Mouse (Mus musculus) heart, embryonic 10.5 days (tissue): ENCODE data around the gene Cpm. TPM values are rescaled to one million over a fixed set of nuclear protein-coding genes. Genes with fewer than 3 reads are reported as not detected.
"Not testable (repeated sequence)": the region's sequence is repeated elsewhere in the genome, so short reads cannot be mapped to it uniquely, and the experiment has no call there.

Experiments used
- DNase-seq: peaks from one replicate; pipeline ENCODE4 v3.0.0-alpha.2; 2017; ENCODE audit warnings: low spot score
- H3K27ac ChIP-seq: fragments of 300-500 bp; sonication (generic); 2 replicates; pipeline ENCODE4 v1.5.1; 2016; ENCODE audit warnings: mild to moderate bottlenecking
- H3K27me3 ChIP-seq: fragments of 300-500 bp; sonication (generic); 2 replicates; pipeline ENCODE4 v1.6.1; 2016; ENCODE audit warnings: mild to moderate bottlenecking; ENCODE audit not compliant: poor library complexity, insufficient read depth, severe bottlenecking
- H3K36me3 ChIP-seq: fragments of 300-500 bp; sonication (generic); 2 replicates; pipeline ENCODE4 v1.6.1; 2016; ENCODE audit warnings: mild to moderate bottlenecking, moderate library complexity
- H3K4me1 ChIP-seq: fragments of 300-500 bp; sonication (generic); 2 replicates; pipeline ENCODE4 v1.6.1; 2016; ENCODE audit warnings: mild to moderate bottlenecking
- H3K4me3 ChIP-seq: fragments of 300-500 bp; sonication (generic); 2 replicates; pipeline ENCODE4 v1.5.1; 2016; ENCODE audit warnings: mild to moderate bottlenecking, moderate library complexity
- H3K9me3 ChIP-seq: fragments of 300-500 bp; sonication (generic); 2 replicates; pipeline ENCODE4 v1.6.1; 2016; ENCODE audit warnings: mild to moderate bottlenecking, moderate library complexity
- WGBS: fragments of 180-500 bp; shearing (Covaris S2); methylation state at CpG from one replicate; pipeline ENCODE4 v1.1.7; 2016; 5-methylcytosine and 5-hydroxymethylcytosine counted together
- polyA plus RNA-seq: library from polyadenylated mRNA; unstranded; fragments of >200 nt; fragmentation: Nextera tagmentation; extraction: Ambion mirVana; gene quantifications from 2 replicates; pipeline ENCODE4 v1.2.1, GENCODE M21; 2016

The Cpm gene
- polyA plus RNA-seq, 1 experiment from 2014 or later, result 28.3 TPM

- WGBS, result 76% methylated on average over 5 of the region's 5 CpGs
- Histone ChIP-seq H3K27ac (no peak overlapping the region), H3K4me1 (no peaks in the 10 kb centered on the region), H3K4me3 (no peak overlapping the region), H3K36me3 (no peaks in the 10 kb centered on the region), H3K9me3 (no peaks in the 10 kb centered on the region), H3K27me3 (no peaks in the 10 kb centered on the region)
- DNase-seq, result no peak
Observed at GRCm38 (mm10) chr10:117596771-117597324, 32.5 kb upstream of the Cpm start.

- not testable (repeated sequence) for H3K4me3 ChIP-seq, DNase-seq, H3K4me1 ChIP-seq, H3K9me3 ChIP-seq, H3K27ac ChIP-seq, H3K36me3 ChIP-seq, H3K27me3 ChIP-seq
- 87% methylated on average over 16 of the region's 16 CpGs for WGBS
Observed at GRCm38 (mm10) chr10:117597371-117598265, 31.7 kb upstream of the Cpm start.

GRCm38 (mm10) chr10:117598266-117598950, 30.9 kb upstream of the Cpm start:
- H3K36me3 ChIP-seq, result no peaks in the 10 kb centered on the region
- WGBS, result 84% methylated on average over 10 of the region's 10 CpGs

GRCm38 (mm10) chr10:117598951-117599572, 30.2 kb upstream of the Cpm start:
- H3K27me3 ChIP-seq, H3K9me3 ChIP-seq, H3K36me3 ChIP-seq, H3K27ac ChIP-seq, H3K4me3 ChIP-seq, H3K4me1 ChIP-seq, DNase-seq: not testable (repeated sequence)
- WGBS, result 83% methylated on average over 8 of the region's 8 CpGs

More at GRCm38 (mm10) chr10:117598266-117598950, 30.9 kb upstream of the Cpm start:
- Histone ChIP-seq H3K27ac (no peak overlapping the region), H3K9me3 (no peaks in the 10 kb centered on the region), H3K4me3 (no peak overlapping the region), H3K27me3 (no peaks in the 10 kb centered on the region), H3K4me1 (no peaks in the 10 kb centered on the region)
- no peak for DNase-seq

GRCm38 (mm10) chr10:117601146-117602035, 27.9 kb upstream of the Cpm start:
- Histone ChIP-seq H3K27me3 (no peaks in the 10 kb centered on the region), H3K9me3 (no peaks in the 10 kb centered on the region), H3K27ac (no peak overlapping the region), H3K4me1 (peaks cover 4% of the 10 kb centered on the region; the same call in 1 of the 2 replicates), H3K36me3 (no peaks in the 10 kb centered on the region), H3K4me3 (no peak overlapping the region)
- no peak for DNase-seq
- 67% methylated on average over 8 of the region's 8 CpGs for WGBS

- no peaks in the 10 kb centered on the region for H3K27me3 ChIP-seq
- whole genome bisulfite sequencing, result 75% methylated on average over 3 of the region's 3 CpGs
- no peak for DNase-seq
- no peak overlapping the region for H3K27ac ChIP-seq
- no peaks in the 10 kb centered on the region for H3K36me3 ChIP-seq
- peaks cover 8% of the 10 kb centered on the region; the same call in 1 of the 2 replicates for H3K4me1 ChIP-seq
- H3K9me3 ChIP-seq, result no peaks in the 10 kb centered on the region
- H3K4me3 ChIP-seq, result no peak overlapping the region
Observed at GRCm38 (mm10) chr10:117602325-117603129, 26.8 kb upstream of the Cpm start.

GRCm38 (mm10) chr10:117603130-117603833, 26.0 kb upstream of the Cpm start:
- no peaks in the 10 kb centered on the region for H3K27me3 ChIP-seq
- WGBS, result 84% methylated on average over 8 of the region's 8 CpGs
- no peaks in the 10 kb centered on the region for H3K9me3 ChIP-seq
- no peaks in the 10 kb centered on the region for H3K36me3 ChIP-seq
- DNase-seq, result no peak
- peaks cover 8% of the 10 kb centered on the region; the same call in 1 of the 2 replicates for H3K4me1 ChIP-seq
- H3K4me3 ChIP-seq, result no peak overlapping the region
- H3K27ac ChIP-seq, result no peak overlapping the region

- WGBS, result 86% methylated on average over 14 of the region's 14 CpGs
- no peak for DNase-seq
- Histone ChIP-seq H3K9me3 (no peaks in the 10 kb centered on the region), H3K4me3 (no peak overlapping the region), H3K4me1 (peaks cover 8% of the 10 kb centered on the region; the same call in 1 of the 2 replicates), H3K36me3 (no peaks in the 10 kb centered on the region), H3K27me3 (no peaks in the 10 kb centered on the region), H3K27ac (no peak overlapping the region)
Observed at GRCm38 (mm10) chr10:117603834-117604623, 25.3 kb upstream of the Cpm start.

- H3K4me1 ChIP-seq, result peaks cover 8% of the 10 kb centered on the region; the same call in 1 of the 2 replicates
- 91% methylated on average over 8 of the region's 8 CpGs for WGBS
- H3K36me3 ChIP-seq, result no peaks in the 10 kb centered on the region
- H3K27ac ChIP-seq, result no peak overlapping the region
- H3K4me3 ChIP-seq, result no peak overlapping the region
- H3K27me3 ChIP-seq, result no peaks in the 10 kb centered on the region
- DNase-seq, result no peak
- H3K9me3 ChIP-seq, result no peaks in the 10 kb centered on the region
Observed at GRCm38 (mm10) chr10:117604624-117605282, 24.5 kb upstream of the Cpm start.
